Mouse (Mus musculus) spleen, adult 18-20 months (tissue): ENCODE results near the gene Atp2a1.

ENCODE experiments used
- DNase-seq, 2 experiments: peaks; one replicate each; pipeline ENCODE4 v3.0.0; 2022; ENCODE audit warnings: mixed read lengths in 2 of 2

Gene Atp2a1

GRCm38 (mm10) chr7:126472306-126472705 is 9.4 kb upstream of the Atp2a1 start:
- DNase-seq: peak; percentile 40 to 48

- DNase-seq: no peak
Measured at GRCm38 (mm10) chr7:126471853-126472252, 8.9 kb upstream of the Atp2a1 start.

- no peak for DNase-seq
Measured at GRCm38 (mm10) chr7:126471361-126471760, 8.5 kb upstream of the Atp2a1 start.

DNA sequence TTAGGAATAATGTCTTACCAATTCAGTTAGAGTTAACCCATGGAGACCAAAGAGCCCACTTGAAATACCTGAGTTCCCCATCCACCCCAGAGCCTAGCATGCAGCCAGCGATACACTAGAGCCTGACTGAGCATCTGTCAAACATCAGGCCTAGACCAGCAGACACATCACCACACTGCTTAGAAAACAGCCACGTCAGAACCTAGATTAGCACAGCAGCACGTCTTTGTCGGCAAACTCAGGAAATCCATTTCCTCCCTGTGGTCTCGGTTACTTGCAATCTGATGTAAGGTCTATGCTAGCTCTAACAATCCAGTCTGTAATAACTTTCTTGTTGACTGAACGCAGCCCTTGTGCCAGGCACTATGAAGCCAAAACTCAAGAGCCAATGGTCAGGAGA is 7.2 kb upstream of the Atp2a1 start:
- DNase-seq: peak in 1 of 2 experiments; percentile 5

DNA sequence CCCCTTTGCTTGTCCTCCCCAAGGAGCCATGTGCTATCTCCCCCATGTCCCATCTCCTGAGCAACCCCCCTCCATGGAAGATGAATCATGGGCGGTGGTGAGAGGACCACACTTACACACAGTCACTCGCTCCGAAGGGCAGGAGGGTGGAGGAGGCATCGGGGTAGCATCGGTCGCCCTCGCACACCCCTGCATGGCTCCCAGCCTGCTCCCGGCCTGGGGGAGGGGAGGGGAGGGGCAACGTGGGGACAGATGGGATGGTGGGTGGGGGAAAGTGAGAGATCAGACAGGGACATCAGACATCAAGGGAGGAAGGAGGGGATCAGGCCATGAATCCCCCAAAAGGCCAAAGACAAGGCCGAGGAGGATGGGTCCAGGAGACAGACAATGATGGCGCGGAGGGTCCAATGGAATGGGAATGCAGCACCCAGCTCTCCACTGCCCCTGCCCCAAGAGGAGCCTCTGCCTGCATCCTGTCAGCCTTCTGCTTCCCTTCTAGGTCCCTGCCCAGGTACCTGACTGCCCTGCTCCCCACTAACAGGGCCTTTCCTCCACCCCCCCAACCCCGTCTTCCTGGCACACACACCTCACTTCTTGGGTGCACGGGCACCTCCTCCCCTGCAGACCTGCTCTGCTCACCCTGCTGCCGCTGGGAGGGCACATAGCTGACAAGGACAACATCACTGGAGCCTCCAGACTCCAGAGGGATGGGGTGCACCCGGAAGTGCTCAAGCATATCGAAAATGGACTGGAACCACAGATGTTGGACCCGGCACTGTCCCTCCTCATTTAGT is 5.1 kb upstream of the Atp2a1 start:
- peak in 1 of 2 experiments; percentile 5 for DNase-seq

DNA sequence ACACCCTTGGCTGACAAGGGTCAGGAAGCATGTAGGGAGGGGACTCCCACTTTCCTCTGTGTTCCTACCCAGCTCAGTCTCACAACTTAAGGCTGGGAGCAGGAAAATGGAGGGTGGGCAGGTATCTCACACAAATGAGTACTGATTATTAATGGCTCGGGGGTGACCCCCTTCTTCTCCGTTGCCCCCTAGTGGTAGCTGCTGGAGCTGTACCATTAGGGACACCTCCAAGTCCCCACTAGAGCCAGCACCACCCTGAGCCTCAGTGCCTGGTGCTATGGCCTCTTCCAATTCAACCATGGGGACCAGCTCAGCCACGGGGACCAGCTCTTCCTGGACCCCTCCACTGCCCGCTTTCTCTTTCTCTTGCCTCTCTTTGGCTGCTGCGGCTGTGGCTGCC is 4.4 kb upstream of the Atp2a1 start:
- DNase-seq: peak; percentile 48 to 68

GRCm38 (mm10) chr7:126466707-126467106 is 3.8 kb upstream of the Atp2a1 start:
- DNase-seq: no peak

DNA sequence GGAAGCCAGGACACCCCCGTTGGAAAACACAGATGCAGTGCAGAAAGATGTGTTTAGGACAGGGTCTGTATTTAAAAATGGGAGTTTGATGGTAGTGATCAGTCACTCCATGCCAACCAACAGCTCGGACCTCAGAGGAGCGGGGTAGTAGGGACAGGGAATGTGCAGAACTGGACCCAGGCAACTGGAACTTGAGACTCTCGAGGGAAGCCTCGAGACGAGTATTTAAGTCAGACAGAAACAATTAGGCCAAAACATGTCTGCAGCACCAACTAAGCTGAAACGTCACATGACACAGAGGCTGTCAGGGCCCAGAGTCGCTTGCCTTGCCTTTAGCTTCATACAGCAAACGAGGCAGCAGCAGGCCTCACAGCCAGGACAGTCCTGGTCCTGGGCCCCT is 3.2 kb upstream of the Atp2a1 start:
- no peak for DNase-seq

DNA sequence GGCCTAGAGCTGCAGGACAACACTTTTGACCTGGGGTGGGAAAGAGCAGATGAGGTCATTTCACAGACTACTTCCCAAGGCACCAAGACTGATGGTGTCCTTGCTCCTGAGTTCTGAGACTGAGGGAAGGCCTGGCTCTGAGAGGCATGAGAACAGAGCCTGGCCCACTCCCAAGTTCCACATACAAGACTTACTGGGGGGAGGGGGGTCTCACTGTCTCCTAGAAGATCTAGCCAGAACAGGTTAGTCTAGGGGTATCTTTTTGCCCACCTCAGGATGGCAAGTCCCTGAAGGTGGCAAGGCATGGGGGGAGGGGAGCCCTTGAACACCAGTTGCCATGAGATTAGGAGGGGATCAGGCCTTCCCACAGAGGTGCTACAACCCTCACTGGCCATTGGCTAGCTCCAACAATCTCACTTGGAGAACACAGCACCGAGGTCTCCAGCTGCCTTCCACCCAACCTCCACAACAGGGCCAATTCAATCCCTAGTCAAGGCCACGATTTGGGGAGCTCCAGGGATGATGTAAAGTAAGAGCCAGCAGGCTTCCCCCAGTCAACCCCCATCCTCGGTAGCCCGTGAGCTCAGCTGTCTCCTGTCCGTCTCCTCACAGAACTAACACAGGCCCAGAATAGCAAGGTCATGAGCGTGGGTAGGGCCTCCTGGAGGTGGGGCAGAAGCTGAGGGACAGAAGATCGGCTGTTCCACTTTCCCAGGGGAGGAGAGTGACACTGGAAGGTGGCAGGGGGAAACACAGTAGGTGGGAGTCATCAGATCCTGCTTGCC is 2.5 kb upstream of the Atp2a1 start:
- no peak for DNase-seq

DNA sequence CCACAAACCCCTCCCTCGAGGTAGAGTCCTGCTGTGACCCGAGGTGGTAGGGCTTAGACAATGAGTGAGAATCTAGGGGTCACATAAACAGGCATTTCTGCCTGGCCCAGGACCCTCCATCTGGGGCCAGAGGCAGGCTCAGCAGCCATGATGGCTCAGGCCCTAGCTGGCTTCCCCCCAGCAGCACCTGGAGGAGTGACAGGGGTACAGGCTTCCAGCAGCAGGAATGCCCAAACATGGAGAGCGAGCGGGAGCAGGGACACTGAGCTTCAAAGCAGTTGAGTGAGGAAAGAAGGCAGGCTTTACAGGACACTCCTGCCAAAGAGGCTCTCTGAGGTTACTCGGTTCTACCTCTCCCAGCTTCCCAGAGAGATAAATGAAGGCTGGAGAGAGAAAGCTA is 1.9 kb upstream of the Atp2a1 start:
- no peak for DNase-seq

- peak in 1 of 2 experiments; percentile 23 for DNase-seq
Measured at GRCm38 (mm10) chr7:126464121-126464520, 1.2 kb upstream of the Atp2a1 start.

DNA sequence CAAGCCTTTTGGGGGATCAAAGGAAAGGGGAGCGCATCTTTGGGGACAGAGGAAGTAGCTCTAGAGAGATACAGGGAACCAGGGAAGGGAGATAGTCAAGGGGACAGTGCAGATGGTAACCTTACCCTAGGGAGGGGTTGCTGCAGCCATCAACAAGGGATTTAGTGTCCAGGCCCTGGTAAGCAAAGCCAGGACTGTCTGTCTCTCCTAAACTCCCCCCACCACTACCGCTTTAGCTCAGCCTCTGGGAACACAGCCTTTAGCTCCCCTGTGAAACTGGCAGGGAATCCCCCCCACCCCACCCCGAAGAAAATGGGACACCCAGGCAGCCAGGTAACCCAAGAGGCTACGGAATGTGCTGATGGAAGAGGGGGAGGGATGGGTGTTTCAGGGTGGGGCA is 639 bp upstream of the Atp2a1 start:
- no peak for DNase-seq

DNA sequence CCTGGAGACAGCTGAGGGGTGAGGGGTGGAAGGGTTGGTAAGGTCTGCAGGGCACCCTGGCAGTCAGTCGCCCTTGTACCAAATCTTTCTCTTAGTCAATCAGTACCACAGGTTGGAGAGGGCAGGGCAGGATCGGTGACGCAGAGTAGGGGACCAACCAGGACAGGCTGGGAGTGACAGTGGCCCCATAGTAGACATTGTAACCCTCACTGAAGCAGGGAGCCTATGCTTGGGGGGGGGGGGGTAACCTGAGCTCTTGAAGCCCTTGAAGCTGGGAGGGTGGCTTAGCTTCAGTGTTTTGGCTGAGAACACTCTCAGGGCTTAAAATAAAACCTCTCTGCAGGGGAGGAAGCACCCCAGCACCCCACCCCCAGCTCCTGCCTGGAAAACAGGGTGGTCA is 1.3 kb downstream of the Atp2a1 start:
- no peak for DNase-seq

DNA sequence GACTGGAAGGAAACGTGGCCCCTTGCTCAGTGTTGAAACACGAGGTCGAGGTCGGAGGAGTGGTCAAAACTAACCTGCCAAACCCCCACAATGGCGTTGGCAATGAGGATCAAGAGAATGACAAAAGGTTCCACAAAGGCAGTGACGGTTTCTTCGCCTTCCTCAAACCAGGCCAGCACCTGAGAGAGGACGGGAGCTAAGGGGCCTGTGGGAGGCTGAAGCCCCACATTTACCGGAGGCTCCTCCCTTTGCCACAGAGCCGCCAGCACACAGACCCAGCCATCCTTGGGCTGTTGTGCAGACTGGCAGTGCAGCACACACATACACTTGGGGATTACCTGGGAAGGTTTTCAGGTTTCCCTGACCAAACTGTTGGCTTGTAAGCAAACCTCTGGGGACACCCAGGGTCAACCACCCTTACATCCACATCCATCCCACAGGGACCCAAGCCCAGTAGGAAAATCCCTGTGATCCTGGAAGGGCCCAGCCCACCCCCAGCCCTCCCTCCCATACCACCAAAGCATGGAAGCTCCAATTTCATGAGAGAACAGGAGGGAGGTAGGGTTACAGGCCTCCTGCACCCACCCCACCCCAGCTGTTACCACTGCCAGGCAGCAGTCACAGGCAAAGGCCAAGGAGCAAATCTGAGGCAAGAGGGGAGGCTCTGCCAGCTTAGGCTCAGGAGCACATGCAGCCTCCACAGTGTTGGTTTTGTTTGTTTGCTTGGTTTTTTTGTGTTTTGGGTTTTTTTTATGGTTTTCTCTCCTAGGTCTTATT is 2.1 kb downstream of the Atp2a1 start:
- no peak for DNase-seq

GRCm38 (mm10) chr7:126458844-126459618 is 3.9 kb downstream of the Atp2a1 start:
- no peak for DNase-seq

DNA sequence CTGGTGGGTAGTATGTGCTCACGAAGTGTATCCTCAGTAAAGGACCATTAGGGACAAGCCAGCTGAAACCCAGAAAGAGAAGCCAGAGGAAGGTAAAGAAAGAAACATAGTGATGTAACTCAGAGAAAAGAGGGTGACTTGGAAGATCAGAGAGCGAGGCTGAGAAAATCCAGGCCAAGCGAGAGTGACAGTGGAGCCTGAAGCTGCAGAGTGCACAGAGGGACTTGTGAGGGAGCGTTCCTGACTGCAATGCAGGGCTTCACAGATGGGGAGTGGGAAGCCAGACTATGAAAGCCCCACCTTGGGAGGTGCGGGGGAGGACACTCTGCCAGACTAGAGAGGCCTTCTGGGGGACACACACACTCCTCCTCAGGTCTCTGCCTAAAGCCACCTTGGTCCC is 4.7 kb downstream of the Atp2a1 start:
- DNase-seq: no peak

- DNase-seq: no peak
Measured at GRCm38 (mm10) chr7:126456382-126457266, 6.3 kb downstream of the Atp2a1 start.

DNA sequence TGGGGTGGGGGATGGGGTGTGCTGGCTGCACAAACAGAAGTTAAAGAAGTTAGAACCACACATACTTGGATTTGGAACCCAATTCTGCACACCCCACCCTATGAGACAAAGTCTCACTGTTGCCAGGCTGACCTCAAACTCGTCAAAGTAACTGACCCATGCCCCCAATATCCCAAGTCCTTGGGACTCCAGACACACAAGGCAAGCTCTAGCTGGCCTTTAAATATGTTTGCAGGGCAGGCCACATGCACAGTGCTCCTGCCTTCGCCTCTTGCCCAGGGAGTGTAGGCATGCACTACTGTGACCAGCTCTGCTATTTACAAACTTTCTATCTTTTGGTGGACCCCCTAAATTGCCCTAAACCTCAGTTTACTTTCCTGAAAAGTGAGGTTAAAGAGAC is 7.7 kb downstream of the Atp2a1 start:
- DNase-seq: no peak

- no peak for DNase-seq
Measured at GRCm38 (mm10) chr7:126453861-126454260, 9.0 kb downstream of the Atp2a1 start.

DNA sequence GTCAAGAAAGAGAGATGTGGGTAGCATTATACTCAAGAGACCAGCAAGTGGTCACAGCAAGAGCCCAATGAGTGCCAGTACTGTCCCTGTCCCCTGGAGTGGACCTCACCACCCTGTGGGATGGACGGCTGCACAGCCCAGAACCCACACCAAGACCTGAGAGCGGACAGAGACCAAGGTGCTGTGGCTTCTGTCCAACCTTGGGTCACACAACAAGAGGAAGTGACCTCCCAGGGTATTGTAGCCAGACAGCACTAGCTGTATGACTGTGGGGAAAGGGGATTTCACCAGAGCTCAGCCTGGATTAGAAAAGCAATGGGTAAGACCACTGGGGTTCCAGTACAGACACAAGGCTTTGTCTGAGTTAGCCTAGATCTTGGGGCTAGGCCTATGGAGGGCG is 10.7 kb downstream of the Atp2a1 start:
- DNase-seq: no peak

- no peak for DNase-seq
Measured at GRCm38 (mm10) chr7:126450641-126451040, 12.3 kb downstream of the Atp2a1 start.

DNA sequence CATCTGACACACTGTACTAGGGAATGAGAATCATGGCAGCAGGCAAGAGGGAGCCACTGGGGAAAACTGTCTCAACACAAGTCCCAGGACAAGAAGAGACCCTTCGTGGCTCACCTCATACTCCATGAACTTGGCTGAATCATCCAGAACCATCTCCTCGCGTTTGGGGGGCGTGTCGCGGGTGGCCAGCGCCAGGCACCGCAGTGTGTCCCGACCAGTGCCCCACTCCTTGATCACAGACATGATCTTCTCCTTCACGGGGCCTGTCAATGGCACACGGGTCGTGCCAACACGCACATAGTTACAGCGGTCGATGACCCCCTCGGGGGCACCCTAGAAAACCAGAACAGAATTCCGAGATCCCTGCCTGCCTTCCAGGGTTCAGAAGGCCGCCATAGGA is 12.9 kb downstream of the Atp2a1 start:
- no peak for DNase-seq
